Mouse (Mus musculus): ENCODE data around the gene Mief1. TPM values are rescaled to one million over a fixed set of nuclear protein-coding genes. Genes with fewer than 3 reads are reported as not detected.

The Mief1 gene
- polyA plus RNA-seq, 1 experiment, result 24.3 TPM

DNA sequence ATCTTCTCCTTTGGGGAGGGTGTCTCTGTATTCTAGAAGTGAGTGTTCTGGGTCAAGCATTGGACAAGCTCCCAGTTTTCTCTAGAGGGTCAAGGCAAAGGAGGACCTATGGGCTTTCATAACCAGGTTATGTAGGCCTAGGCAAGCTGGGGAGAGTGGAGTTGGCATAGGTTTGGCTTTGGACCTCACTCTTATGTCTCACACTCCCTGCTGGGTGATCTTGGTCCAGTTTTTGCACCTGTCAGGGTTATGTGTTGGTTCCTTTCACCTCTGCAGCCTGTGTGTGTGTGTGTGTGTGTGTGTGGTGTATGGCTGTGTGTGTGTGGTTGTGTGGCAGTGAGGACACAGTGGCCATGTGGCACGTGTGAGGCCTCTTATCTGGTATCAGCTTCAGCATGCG lies 45.2 kb downstream of the Mief1 start:
- no peaks in the 10 kb centered on the region for H3K36me3 ChIP-seq (ENCODE audit: control insufficient read depth, insufficient read depth)
- H3K4me2 ChIP-seq (ENCODE audit: low read depth), result no peak overlapping the region
- H3K27me3 ChIP-seq (ENCODE audit: control insufficient read depth, insufficient read depth, insufficient read length), result peaks cover 23% of the 10 kb centered on the region
- H3K79me2 ChIP-seq (ENCODE audit: control insufficient read depth, insufficient read depth), result no peaks in the 10 kb centered on the region
- H3ac ChIP-seq (ENCODE audit: control insufficient read depth, insufficient read length), result no peak overlapping the region
- TF ChIP-seq TCF3 (IDR thresholded peaks at IDR 0.05; ENCODE audit: insufficient read length, low read depth) (no peak), MYOG (IDR thresholded peaks at IDR 0.05; ENCODE audit: control insufficient read depth in 1 of 3, insufficient read depth in 1 of 3, insufficient read length in 2 of 3, low read depth in 2 of 3) (no peak), POLR2AphosphoS2 (IDR thresholded peaks at IDR 0.05; ENCODE audit: insufficient read length, low read depth) (no peak), POLR2A (IDR thresholded peaks at IDR 0.05; ENCODE audit: insufficient read length, low read depth) (no peak), REST (IDR thresholded peaks at IDR 0.05; ENCODE audit: insufficient read depth, insufficient read length) (no peak), MYOD1 (IDR thresholded peaks at IDR 0.05; ENCODE audit: control insufficient read depth in 1 of 3, insufficient read length in 2 of 3, low read depth in 2 of 3) (no peak), E2F4 (IDR thresholded peaks at IDR 0.05; ENCODE audit: insufficient read depth) (no peak), CEBPB (IDR thresholded peaks at IDR 0.05; ENCODE audit: insufficient read depth, poor library complexity, severe bottlenecking) (no peak), TCF12 (IDR thresholded peaks at IDR 0.05; ENCODE audit: insufficient read depth, poor library complexity, severe bottlenecking) (no peak), MAX (IDR thresholded peaks at IDR 0.05; ENCODE audit: low read depth) (no peak), USF1 (IDR thresholded peaks at IDR 0.05; ENCODE audit: low read depth) (no peak), SRF (IDR thresholded peaks at IDR 0.05; ENCODE audit: control insufficient read depth, insufficient read length, low read depth) (no peak)
- H3K4me3 ChIP-seq, result no peak overlapping the region

DNA sequence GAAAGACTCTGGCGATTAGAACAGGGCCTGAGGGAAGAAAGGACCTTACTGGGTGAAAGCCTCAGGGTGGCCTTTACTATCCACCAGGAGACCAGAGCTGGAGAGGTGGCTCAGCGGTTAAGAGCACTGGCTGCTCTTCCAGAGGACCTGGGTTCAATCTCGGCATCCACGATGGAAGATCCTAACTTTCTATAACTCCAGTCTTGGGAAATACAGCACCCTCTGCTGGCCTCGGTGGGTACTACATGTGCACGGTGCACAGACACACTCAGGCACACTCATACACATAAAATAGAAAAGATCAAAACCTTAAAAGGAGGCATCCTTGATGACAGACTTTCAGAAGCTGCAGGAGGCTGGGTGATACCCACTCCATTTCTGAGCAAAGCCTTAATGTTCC lies 46.8 kb downstream of the Mief1 start:
- Histone ChIP-seq H3K4me2 (ENCODE audit: low read depth) (no peak overlapping the region), H3K4me3 (no peak overlapping the region), H3K79me2 (ENCODE audit: control insufficient read depth, insufficient read depth) (no peaks in the 10 kb centered on the region), H3K27me3 (ENCODE audit: control insufficient read depth, insufficient read depth, insufficient read length) (peaks cover 34% of the 10 kb centered on the region), H3ac (ENCODE audit: control insufficient read depth, insufficient read length) (no peak overlapping the region), H3K36me3 (ENCODE audit: control insufficient read depth, insufficient read depth) (no peaks in the 10 kb centered on the region)
- TF ChIP-seq SRF (IDR thresholded peaks at IDR 0.05; ENCODE audit: control insufficient read depth, insufficient read length, low read depth) (no peak), TCF12 (IDR thresholded peaks at IDR 0.05; ENCODE audit: insufficient read depth, poor library complexity, severe bottlenecking) (no peak), TCF3 (IDR thresholded peaks at IDR 0.05; ENCODE audit: insufficient read length, low read depth) (no peak), REST (IDR thresholded peaks at IDR 0.05; ENCODE audit: insufficient read depth, insufficient read length) (no peak), CEBPB (IDR thresholded peaks at IDR 0.05; ENCODE audit: insufficient read depth, poor library complexity, severe bottlenecking) (no peak), POLR2AphosphoS2 (IDR thresholded peaks at IDR 0.05; ENCODE audit: insufficient read length, low read depth) (no peak), POLR2A (IDR thresholded peaks at IDR 0.05; ENCODE audit: insufficient read length, low read depth) (no peak), USF1 (IDR thresholded peaks at IDR 0.05; ENCODE audit: low read depth) (no peak), E2F4 (IDR thresholded peaks at IDR 0.05; ENCODE audit: insufficient read depth) (no peak)

DNA sequence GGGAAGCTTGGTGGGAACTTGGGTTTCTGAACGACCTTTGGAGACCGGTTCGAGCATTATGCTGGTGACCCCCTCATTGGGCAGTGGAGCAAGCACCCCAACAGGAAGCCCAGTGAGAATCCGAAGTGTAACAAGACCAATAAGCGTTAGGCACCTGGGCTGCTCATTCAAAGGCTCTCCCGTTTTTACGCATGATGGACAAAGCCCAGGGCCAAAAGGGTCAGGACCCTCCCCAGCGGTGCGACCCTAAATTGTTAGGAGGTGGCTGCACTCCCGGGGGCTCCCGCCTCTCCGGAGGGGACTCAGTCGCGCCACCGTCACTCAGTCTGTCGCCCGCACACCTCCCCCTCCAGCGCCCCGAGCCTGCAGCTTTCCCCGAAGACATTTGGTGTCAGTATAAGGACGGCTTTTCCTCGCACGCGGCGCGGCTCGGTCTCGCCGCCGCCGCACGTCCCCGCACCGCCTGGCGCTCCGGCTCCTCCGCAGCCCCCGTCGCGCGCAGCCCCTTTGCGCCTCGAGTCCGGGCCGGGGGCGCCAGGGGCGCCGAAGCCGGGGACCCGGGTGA lies 53.1 kb downstream of the Mief1 start, which contains the start of gene Cacna1i:
Cacna1i (plus strand) TSS at position 388 of the 565 bp plus-strand sequence.
- Histone ChIP-seq H3K4me3 (no peak within 1 kb of the TSS), H3K4me2 (ENCODE audit: low read depth) (no peak within 1 kb of the TSS), H3K36me3 (ENCODE audit: control insufficient read depth, insufficient read depth) (no peaks in the 10 kb centered on the region)

DNA sequence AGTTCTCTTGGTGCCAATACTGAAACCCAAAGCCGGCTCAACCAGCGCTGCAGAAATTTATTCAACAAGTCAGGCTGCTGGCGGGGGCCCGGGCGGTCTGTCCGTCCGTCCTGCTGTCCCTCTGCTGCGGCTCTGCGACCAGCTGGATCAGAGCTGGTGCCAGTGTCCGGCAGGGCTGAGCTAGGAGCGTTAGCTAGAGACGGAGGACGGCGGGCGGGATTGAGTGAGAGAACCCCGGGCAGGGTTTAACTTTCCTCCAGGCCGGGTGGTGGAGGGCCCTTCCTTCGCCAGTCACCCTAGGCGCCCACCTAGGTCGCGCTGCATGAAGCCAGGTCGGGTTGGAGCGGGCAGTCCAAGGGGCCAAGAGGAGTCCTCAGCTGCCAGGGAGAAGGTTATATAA lies 54.2 kb downstream of the Mief1 start:
- Histone ChIP-seq H3K36me3 (ENCODE audit: control insufficient read depth, insufficient read depth) (no peaks in the 10 kb centered on the region), H3ac (ENCODE audit: control insufficient read depth, insufficient read length) (no peak overlapping the region), H3K4me2 (ENCODE audit: low read depth) (no peak overlapping the region), H3K79me2 (ENCODE audit: control insufficient read depth, insufficient read depth) (no peaks in the 10 kb centered on the region), H3K4me3 (no peak overlapping the region), H3K27me3 (ENCODE audit: control insufficient read depth, insufficient read depth, insufficient read length) (peaks cover 89% of the 10 kb centered on the region)
- TF ChIP-seq E2F4 (IDR thresholded peaks at IDR 0.05; ENCODE audit: insufficient read depth) (no peak), POLR2A (IDR thresholded peaks at IDR 0.05; ENCODE audit: insufficient read length, low read depth) (no peak), USF1 (IDR thresholded peaks at IDR 0.05; ENCODE audit: low read depth) (no peak), MYOD1 (IDR thresholded peaks at IDR 0.05; ENCODE audit: control insufficient read depth in 1 of 3, insufficient read length in 2 of 3, low read depth in 2 of 3) (no peak), POLR2AphosphoS2 (IDR thresholded peaks at IDR 0.05; ENCODE audit: insufficient read length, low read depth) (no peak), CEBPB (IDR thresholded peaks at IDR 0.05; ENCODE audit: insufficient read depth, poor library complexity, severe bottlenecking) (no peak), SRF (IDR thresholded peaks at IDR 0.05; ENCODE audit: control insufficient read depth, insufficient read length, low read depth) (no peak), TCF12 (IDR thresholded peaks at IDR 0.05; ENCODE audit: insufficient read depth, poor library complexity, severe bottlenecking) (no peak), TCF3 (IDR thresholded peaks at IDR 0.05; ENCODE audit: insufficient read length, low read depth) (no peak), MAX (IDR thresholded peaks at IDR 0.05; ENCODE audit: low read depth) (no peak), MYOG (IDR thresholded peaks at IDR 0.05; ENCODE audit: control insufficient read depth in 1 of 3, insufficient read depth in 1 of 3, insufficient read length in 2 of 3, low read depth in 2 of 3) (no peak), REST (IDR thresholded peaks at IDR 0.05; ENCODE audit: insufficient read depth, insufficient read length) (no peak)

More for the DNA sequence above, 53.1 kb downstream of the Mief1 start, which contains the start of gene Cacna1i:
- H3K27me3 ChIP-seq (ENCODE audit: control insufficient read depth, insufficient read depth, insufficient read length), result peaks cover 89% of the 10 kb centered on the region
- no peak within 1 kb of the TSS for H3ac ChIP-seq (ENCODE audit: control insufficient read depth, insufficient read length)
- H3K79me2 ChIP-seq (ENCODE audit: control insufficient read depth, insufficient read depth), result no peaks in the 10 kb centered on the region
- TF ChIP-seq MYOG (IDR thresholded peaks at IDR 0.05; ENCODE audit: control insufficient read depth in 1 of 3, insufficient read depth in 1 of 3, insufficient read length in 2 of 3, low read depth in 2 of 3) (no peak), POLR2A (IDR thresholded peaks at IDR 0.05; ENCODE audit: insufficient read length, low read depth) (no peak), CEBPB (IDR thresholded peaks at IDR 0.05; ENCODE audit: insufficient read depth, poor library complexity, severe bottlenecking) (no peak), REST (IDR thresholded peaks at IDR 0.05; ENCODE audit: insufficient read depth, insufficient read length) (no peak), TCF12 (IDR thresholded peaks at IDR 0.05; ENCODE audit: insufficient read depth, poor library complexity, severe bottlenecking) (no peak), USF1 (IDR thresholded peaks at IDR 0.05; ENCODE audit: low read depth) (no peak), SRF (IDR thresholded peaks at IDR 0.05; ENCODE audit: control insufficient read depth, insufficient read length, low read depth) (no peak), TCF3 (IDR thresholded peaks at IDR 0.05; ENCODE audit: insufficient read length, low read depth) (no peak), MAX (IDR thresholded peaks at IDR 0.05; ENCODE audit: low read depth) (no peak), MYOD1 (IDR thresholded peaks at IDR 0.05; ENCODE audit: control insufficient read depth in 1 of 3, insufficient read length in 2 of 3, low read depth in 2 of 3) (no peak), E2F4 (IDR thresholded peaks at IDR 0.05; ENCODE audit: insufficient read depth) (no peak), POLR2AphosphoS2 (IDR thresholded peaks at IDR 0.05; ENCODE audit: insufficient read length, low read depth) (no peak)

Data from myocyte (in vitro differentiated cells).